Comparison of ENCODE assay signal across 10 mouse cellular contexts in genomic region chr13:9278636-9279035, GRCm38 (mm10). TPM values are rescaled to one million over a fixed set of nuclear protein-coding genes. Genes with fewer than 3 reads are reported as not detected.
A peak's percentile ranks its signal among the peaks of the same experiment; 100 is the strongest.
DNase-seq lines count a peak whose midpoint lies in the region; ATAC-seq and TF ChIP-seq lines count a peak whose summit lies in the region.
"Had no signal": no experiment of that assay in that cellular context is flagged by ENCODE, and none has a peak within 500 bp of the region (broad histone marks: within the 10 kb centered on the region; RNA-seq: fewer than 3 reads in every experiment).

No protein-coding gene starts in this region.

- H3K9ac ChIP-seq in heart, adult 2 months (ENCODE audit: low read depth, low read length) = no peak overlapping the region
- no peak overlapping the region for H3K9ac ChIP-seq in hindbrain, embryonic 12.5 days
- 0 out of 2 replicates have a peak overlapping the region, but pooled peaks have one; percentile 97 for H3K9ac ChIP-seq in midbrain, embryonic 13.5 days (replicated peaks)

- no peak for TF ChIP-seq CTCF in heart, adult 2 months (IDR thresholded peaks at IDR 0.05)
- TF ChIP-seq CTCF in cortical plate, adult 2 months (IDR thresholded peaks at IDR 0.05; ENCODE audit: extremely low read depth, insufficient read depth, low read length) = no peak

- H3K9me3 ChIP-seq in heart, embryonic 10.5 days = no peaks in the 10 kb centered on the region
- H3K9me3 ChIP-seq in hindbrain, embryonic 12.5 days (replicated peaks) = no peaks in the 10 kb centered on the region
- no peaks in the 10 kb centered on the region for H3K9me3 ChIP-seq in midbrain, embryonic 13.5 days

- peaks cover 5% of the 10 kb centered on the region; the same call in 1 of the 2 replicates for H3K4me1 ChIP-seq in heart, adult 2 months (ENCODE audit: control insufficient read depth, insufficient read depth, low read length)
- peaks cover 13% of the 10 kb centered on the region for H3K4me1 ChIP-seq in heart, embryonic 10.5 days
- H3K4me1 ChIP-seq in cortical plate, adult 2 months (ENCODE audit: control insufficient read depth, insufficient read depth, low read length) = peaks cover 6% of the 10 kb centered on the region; the same call in 1 of the 2 replicates
- H3K4me1 ChIP-seq in hindbrain, embryonic 12.5 days = peaks cover 26% of the 10 kb centered on the region
- H3K4me1 ChIP-seq in midbrain, embryonic 13.5 days (replicated peaks) = peaks cover 42% of the 10 kb centered on the region

- H3K4me3 ChIP-seq in heart, adult 2 months = peak overlapping the region; percentile 86; the same call in 1 of the 2 replicates
- H3K4me3 ChIP-seq in heart, embryonic 10.5 days = no peak overlapping the region
- H3K4me3 ChIP-seq in cortical plate, adult 2 months (ENCODE audit: insufficient read depth, low read length) = peak overlapping the region; percentile 83; the same call in 1 of the 2 replicates
- peak overlapping the region; percentile 94; the same call in 1 of the 2 replicates for H3K4me3 ChIP-seq in hindbrain, embryonic 12.5 days
- H3K4me3 ChIP-seq in midbrain, embryonic 13.5 days (replicated peaks) = peak overlapping the region; percentile 92

- DNase-seq in heart, adult 2 months = no peak
- no peak for DNase-seq in heart, embryonic 10.5 days (ENCODE audit: low spot score)
- no peak for DNase-seq in cerebellum, postnatal 36 days
- DNase-seq in gastrocnemius, postnatal 4 days (ENCODE audit: low spot score in 2 of 2) = no peak
- DNase-seq in layer of hippocampus, postnatal 14 days (ENCODE audit: low spot score in 2 of 2) = no peak
- DNase-seq: kidney, adult 9 months; lung, postnatal 10 days had no signal

- H3K79me2 ChIP-seq in heart, adult 2 months (replicated peaks; ENCODE audit: control insufficient read depth, insufficient read depth, low read length) = peaks cover 4% of the 10 kb centered on the region

- peaks cover 19% of the 10 kb centered on the region for H3K36me3 ChIP-seq in heart, adult 2 months (ENCODE audit: control insufficient read depth, insufficient read depth, low read length)
- no peaks in the 10 kb centered on the region for H3K36me3 ChIP-seq in heart, embryonic 10.5 days
- no peaks in the 10 kb centered on the region for H3K36me3 ChIP-seq in hindbrain, embryonic 12.5 days
- H3K36me3 ChIP-seq in midbrain, embryonic 13.5 days = no peaks in the 10 kb centered on the region

- intact Hi-C loops in heart, adult 2 months (cut with DNase I) = loop anchor here (5.0 kb wide), 4 partner anchors 96 to 489 kb away; partner anchors contain the start of genes Gtpbp4 and Zmynd11

- H3K27me3 ChIP-seq in heart, adult 2 months (ENCODE audit: control insufficient read depth, insufficient read depth, low read length) = no peaks in the 10 kb centered on the region
- H3K27me3 ChIP-seq in heart, embryonic 10.5 days (ENCODE audit: insufficient read depth, poor library complexity, severe bottlenecking) = no peaks in the 10 kb centered on the region
- H3K27me3 ChIP-seq in hindbrain, embryonic 12.5 days = no peaks in the 10 kb centered on the region
- no peaks in the 10 kb centered on the region for H3K27me3 ChIP-seq in midbrain, embryonic 13.5 days

- TF ChIP-seq POLR2A in heart, adult 2 months (IDR thresholded peaks at IDR 0.05; ENCODE audit: insufficient read depth, low read depth, low read length) = no peak
- TF ChIP-seq POLR2A in cortical plate, adult 2 months (IDR thresholded peaks at IDR 0.05; ENCODE audit: extremely low read depth, insufficient read depth, low read length) = no peak

- TF ChIP-seq EP300 in heart, adult 2 months (IDR thresholded peaks at IDR 0.05; ENCODE audit: insufficient read depth, low read depth, low read length) = no peak

- ATAC-seq in hindbrain, embryonic 12.5 days (ENCODE audit: low FRiP score) = no peak
- no peak for ATAC-seq in midbrain, embryonic 13.5 days

- 83% methylated on average over 5 of the region's 5 CpGs for WGBS in heart, adult 2 months
- 73% methylated on average over 5 of the region's 5 CpGs for WGBS in heart, embryonic 10.5 days
- WGBS in hindbrain, embryonic 12.5 days = 89% methylated on average over 5 of the region's 5 CpGs
- 87% methylated on average over 5 of the region's 5 CpGs for WGBS in midbrain, embryonic 13.5 days

- H3K4me2 ChIP-seq in hindbrain, embryonic 12.5 days (replicated peaks) = peak overlapping the region; percentile 57
- peak overlapping the region; percentile 80 for H3K4me2 ChIP-seq in midbrain, embryonic 13.5 days (replicated peaks)

- no peak overlapping the region for H3K27ac ChIP-seq in heart, adult 2 months
- no peak overlapping the region for H3K27ac ChIP-seq in heart, embryonic 10.5 days
- H3K27ac ChIP-seq in cortical plate, adult 2 months (ENCODE audit: insufficient read depth, low read length) = no peak overlapping the region
- H3K27ac ChIP-seq in hindbrain, embryonic 12.5 days = no peak overlapping the region
- no peak overlapping the region for H3K27ac ChIP-seq in midbrain, embryonic 13.5 days

RNA-seq across cellular contexts. Expression of gene Dip2c, which starts 2.3 kb away (rescaled TPM):
- total RNA-seq in heart, adult 2 months (2021) = 10 to 100 TPM; 36.3 to 43.7 TPM
- 19.1 and 39.9 TPM in 2 replicates for polyA plus RNA-seq in heart, adult 2 months (2012; rRNA removed)
- 3.9 and 4.9 TPM in 2 replicates for polyA plus RNA-seq in heart, embryonic 10.5 days (2016; fragmentation: Nextera tagmentation; extraction: Ambion mirVana)
- polyA plus RNA-seq in cortical plate, adult 2 months (2012; rRNA removed) = 24.8 and 25.0 TPM in 2 replicates
- polyA plus RNA-seq in hindbrain, embryonic 12.5 days (2016; fragmentation: Nextera tagmentation; extraction: Ambion mirVana) = 12.7 and 13.2 TPM in 2 replicates
- 9.5 and 10.3 TPM in 2 replicates for polyA plus RNA-seq in midbrain, embryonic 13.5 days (2015; fragmentation: Nextera tagmentation; extraction: Ambion mirVana)
- total RNA-seq in gastrocnemius, postnatal 4 days (2021) = 10 to 100 TPM; 35.8 to 38.7 TPM
- 10 to 100 TPM; 65.7 to 71.0 TPM for total RNA-seq in layer of hippocampus, postnatal 14 days (2021)
